Mouse (Mus musculus): ENCODE results near the gene Ppp5c.

Ppp5c gene

GRCm38 (mm10) chr7:16982859-16983568 lies 44.7 kb downstream of the Ppp5c start, which contains the start of gene Gm42372:
TSS of gene Gm42372 (plus strand) at chr7:16983086.
- no peak for DNase-seq (ENCODE audit: low spot score)

DNA sequence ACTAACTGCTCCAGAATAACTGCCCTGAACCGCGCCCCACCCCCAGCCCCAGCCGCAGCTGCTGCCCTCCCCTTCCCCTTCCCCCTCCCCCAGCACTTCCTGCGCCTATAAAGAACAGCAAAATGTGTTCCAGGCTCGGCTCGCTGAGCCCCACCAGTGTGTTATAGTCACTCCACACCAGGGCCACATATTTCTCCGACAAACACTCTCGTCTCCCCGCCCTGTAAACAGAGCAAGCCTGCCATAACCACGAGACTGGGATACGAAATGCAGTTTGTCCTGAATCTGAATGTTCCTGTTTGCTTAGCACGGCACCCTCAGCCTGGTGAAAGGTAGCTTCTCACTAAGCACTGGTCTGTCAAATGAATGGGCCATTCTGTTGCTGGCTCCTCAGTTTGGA lies 47.4 kb downstream of the Ppp5c start:
- peak; percentile 59 for DNase-seq (ENCODE audit: low spot score)

- no peak for DNase-seq (ENCODE audit: low spot score)
These were observed 49.1 kb downstream of the Ppp5c start for GRCm38 (mm10) chr7:16978593-16978992.

DNA sequence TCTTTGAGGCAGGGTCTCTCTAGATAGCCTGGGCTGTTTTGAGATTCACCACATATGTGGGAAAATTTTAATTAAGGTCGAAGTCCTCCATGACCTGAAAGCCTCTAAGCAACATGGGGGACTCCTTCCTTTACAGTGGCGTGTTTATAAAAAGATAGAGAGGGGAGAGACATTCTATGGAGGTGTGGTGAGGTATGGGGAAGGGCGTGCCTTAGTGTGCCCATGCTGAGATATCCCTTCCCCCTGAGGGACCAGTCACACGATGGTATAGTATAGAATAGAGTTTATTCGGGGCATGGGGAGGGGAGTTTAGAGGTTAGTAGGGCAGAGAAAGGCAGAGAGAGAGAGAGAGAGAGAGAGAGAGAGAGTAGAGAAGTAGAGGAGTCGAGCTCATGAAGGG lies 49.6 kb downstream of the Ppp5c start:
- no peak for DNase-seq (ENCODE audit: low spot score)

DNA sequence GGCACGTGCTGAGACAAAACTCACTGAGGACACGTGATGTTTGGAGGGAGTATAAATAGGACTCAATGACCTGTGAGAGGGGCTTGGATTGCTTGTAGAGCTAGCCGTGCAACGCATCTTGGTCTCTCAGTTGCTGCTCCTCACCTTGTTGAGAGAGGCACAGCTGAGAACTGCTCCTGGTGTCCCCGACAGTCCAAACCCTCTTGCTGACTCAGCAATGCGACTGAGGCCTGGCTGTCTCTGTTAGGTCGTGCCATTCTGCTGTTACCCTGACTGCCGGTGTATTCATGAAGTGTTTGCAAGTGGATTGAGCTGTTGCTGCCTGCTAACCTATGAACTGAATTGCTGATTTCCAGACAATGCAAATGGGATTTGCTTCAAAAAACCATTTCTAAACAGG lies 51.4 kb downstream of the Ppp5c start:
- no peak for DNase-seq (ENCODE audit: low spot score)

DNA sequence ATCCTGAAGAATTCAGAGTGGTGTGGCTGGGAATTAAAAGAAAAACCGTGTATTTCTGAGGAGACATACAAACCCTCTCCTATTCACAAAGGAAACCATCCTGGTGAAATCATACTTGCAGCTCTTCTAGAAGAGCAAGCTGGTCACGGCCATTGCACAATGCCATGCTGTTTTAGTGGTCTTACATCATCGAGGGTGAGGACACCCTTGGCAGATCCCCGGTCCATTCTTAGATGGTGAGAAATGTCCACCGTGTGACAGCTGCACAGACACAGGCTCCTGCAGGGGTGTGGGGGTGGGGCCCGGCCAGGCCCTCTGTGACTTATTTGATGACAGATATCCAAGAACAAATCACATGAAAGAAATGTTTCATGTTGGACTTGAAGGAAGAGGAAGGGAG lies 53.7 kb downstream of the Ppp5c start:
- DNase-seq (ENCODE audit: low spot score): no peak

DNA sequence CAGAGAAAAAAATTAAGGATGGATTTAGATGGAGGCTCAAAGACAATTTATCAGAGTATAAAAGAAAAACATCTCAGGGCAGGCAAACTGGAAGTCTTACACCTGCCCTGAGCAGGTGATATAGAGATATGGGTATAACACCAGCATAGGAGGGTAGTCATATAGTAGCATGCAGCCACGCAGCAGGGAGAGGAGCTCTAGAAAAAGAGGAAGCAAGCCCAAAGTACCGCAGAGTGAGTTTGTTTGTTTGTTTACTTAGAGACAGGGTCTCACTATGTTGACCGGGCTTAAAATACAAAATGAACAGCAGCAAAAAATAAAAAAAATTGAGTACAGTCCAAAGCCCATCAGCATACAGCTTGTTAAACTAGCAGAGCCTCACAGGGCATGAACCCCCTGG lies 56.6 kb downstream of the Ppp5c start:
- DNase-seq (ENCODE audit: low spot score): no peak

GRCm38 (mm10) chr7:16968414-16968813 lies 59.3 kb downstream of the Ppp5c start:
- no peak for DNase-seq (ENCODE audit: low spot score)

GRCm38 (mm10) chr7:16961678-16962077 lies 66.0 kb downstream of the Ppp5c start:
- DNase-seq (ENCODE audit: low spot score): no peak

DNA sequence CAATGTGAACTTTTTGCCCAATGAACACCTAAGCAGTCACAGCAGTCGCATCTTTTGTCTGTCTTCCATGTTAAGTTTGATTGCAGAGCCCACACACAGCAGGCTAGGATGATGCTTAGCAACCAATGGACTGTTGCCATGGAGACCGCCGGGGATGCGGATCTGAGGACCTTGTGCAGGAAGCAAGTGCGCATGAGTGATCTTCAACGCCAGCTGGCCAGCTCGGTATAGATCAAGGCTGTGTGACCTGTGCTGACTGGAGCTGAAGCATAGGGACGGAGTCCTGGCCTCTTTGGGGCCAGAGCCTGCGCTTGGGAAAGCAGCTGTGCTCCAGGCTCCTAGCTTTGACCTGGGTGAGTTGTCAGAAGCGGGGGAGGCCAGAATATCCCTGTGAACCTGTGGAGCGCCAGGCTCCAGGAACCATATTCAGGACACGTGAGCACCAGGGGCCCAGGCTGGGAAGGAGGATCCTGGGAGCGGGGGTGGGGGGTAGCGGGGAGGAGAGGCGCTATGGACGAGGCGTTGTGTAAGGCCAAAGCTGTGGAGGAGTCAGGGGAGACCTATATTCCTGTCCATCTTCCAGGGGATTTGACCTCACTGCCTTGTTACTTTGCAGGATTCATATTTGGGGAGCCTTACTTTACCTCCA lies 68.1 kb downstream of the Ppp5c start, which contains the start of gene Pnmal1:
Pnmal1 (plus strand) TSS at position 141 of the 649 bp plus-strand sequence.
- DNase-seq (ENCODE audit: low spot score): peak; percentile 87

DNA sequence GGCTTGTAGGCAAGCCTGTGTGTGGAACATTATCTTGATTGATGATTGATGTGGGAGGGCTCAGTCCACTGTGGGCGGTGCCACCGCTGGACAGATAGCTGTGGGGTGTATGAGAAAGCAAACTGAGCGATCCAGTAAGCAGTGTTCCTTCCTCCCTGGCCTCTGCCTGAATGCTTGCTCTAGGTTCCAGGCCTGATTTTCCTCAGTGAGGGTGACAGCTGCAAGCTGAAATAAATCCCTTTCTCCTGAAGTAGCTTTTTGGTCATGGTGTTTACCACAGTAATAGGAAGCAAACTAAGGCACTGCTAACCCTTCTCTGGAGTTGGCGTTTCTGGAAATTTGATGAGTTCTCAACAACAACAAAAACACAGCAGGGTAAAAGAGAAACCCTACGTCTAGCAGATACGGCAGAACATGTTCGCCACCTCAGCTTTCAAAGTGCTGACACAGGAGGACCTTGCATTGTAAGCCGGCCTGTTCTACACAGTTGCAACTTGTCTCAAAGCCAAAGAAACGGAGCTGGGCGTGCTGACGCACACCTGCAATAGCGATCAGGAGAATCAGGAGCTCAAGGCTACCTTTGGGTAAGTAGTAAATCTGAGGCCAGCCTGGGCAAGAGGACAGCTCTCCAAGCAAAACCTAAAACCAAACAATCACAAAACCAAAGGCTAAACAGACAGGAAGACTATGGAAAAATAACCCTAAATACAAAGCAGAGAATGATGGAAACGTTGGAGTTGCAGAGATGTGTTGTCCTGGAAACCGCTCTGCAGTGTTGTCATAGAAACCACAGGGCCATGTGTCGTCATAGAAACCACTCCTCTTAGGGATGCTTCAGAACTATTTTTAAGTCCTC lies 71.1 kb downstream of the Ppp5c start:
- DNase-seq (ENCODE audit: low spot score): no peak

GRCm38 (mm10) chr7:16955712-16956111 lies 72.0 kb downstream of the Ppp5c start:
- no peak for DNase-seq (ENCODE audit: low spot score)
